Mouse (Mus musculus): Measurements from ENCODE around the gene Wdtc1. TPM values are rescaled to one million over a fixed set of nuclear protein-coding genes. Genes with fewer than 3 reads are reported as not detected.

The Wdtc1 gene
- total and polyA plus RNA-seq, 3 experiments: 13.2 to 35.3 TPM; not detected in 1

- TF ChIP-seq MYC (IDR thresholded peaks at IDR 0.05; ENCODE audit: low read depth, low read length) (no peak), GATA1 (IDR thresholded peaks at IDR 0.05; ENCODE audit: low read depth, low read length) (no peak), MAFK (IDR thresholded peaks at IDR 0.05; ENCODE audit: borderline replicate concordance, low read depth, low read length) (no peak), SIN3A (IDR thresholded peaks at IDR 0.05; ENCODE audit: low read length) (peak; percentile 68), ZNF384 (IDR thresholded peaks at IDR 0.05; ENCODE audit: low read depth, low read length) (no peak), ZC3H11A (IDR thresholded peaks at IDR 0.05; ENCODE audit: low read depth, low read length) (peak; percentile 50), SMC3 (IDR thresholded peaks at IDR 0.05; ENCODE audit: low read depth, low read length) (peak; percentile 89), MAZ (IDR thresholded peaks at IDR 0.05; ENCODE audit: low read depth, low read length) (no peak), NELFE (IDR thresholded peaks at IDR 0.05; ENCODE audit: low read depth, low read length) (no peak), EP300 (IDR thresholded peaks at IDR 0.05; ENCODE audit: low read depth in 1 of 2, low read length in 2 of 2) (peak in 1 of 2 experiments; percentile 21; a peak in 1 of 4 replicates), POLR2AphosphoS2 (IDR thresholded peaks at IDR 0.05; ENCODE audit: low read length) (no peak), CHD2 (IDR thresholded peaks at IDR 0.05; ENCODE audit: low read length) (no peak), MAX (IDR thresholded peaks at IDR 0.05; ENCODE audit: low read length) (no peak), MYB (IDR thresholded peaks at IDR 0.05; ENCODE audit: low read depth, low read length) (no peak), USF1 (IDR thresholded peaks at IDR 0.05; ENCODE audit: low read depth, low read length) (no peak), GABPA (IDR thresholded peaks at IDR 0.05; ENCODE audit: low read depth, low read length) (no peak), POLR2AphosphoS5 (IDR thresholded peaks at IDR 0.05; ENCODE audit: borderline replicate concordance, low read depth, low read length) (no peak), POLR2A (IDR thresholded peaks at IDR 0.05; ENCODE audit: control insufficient read depth in 1 of 2, insufficient read depth in 1 of 2, low read depth in 1 of 2, low read length in 2 of 2, poor library complexity in 1 of 2) (no peak), MXI1 (IDR thresholded peaks at IDR 0.05; ENCODE audit: low read depth, low read length) (peak; percentile 63; the same call in 1 of the 2 replicates), TCF12 (IDR thresholded peaks at IDR 0.05; ENCODE audit: low read depth, low read length) (0 out of 2 replicates have a peak, but pooled peaks have one; percentile 14), ZMIZ1 (IDR thresholded peaks at IDR 0.05; ENCODE audit: low read depth, low read length) (no peak), KAT2A (conservative IDR thresholded peaks at IDR 0.05; ENCODE audit: low read depth, low read length) (no peak), BHLHE40 (IDR thresholded peaks at IDR 0.05; ENCODE audit: borderline replicate concordance, low read depth, low read length) (no peak), RCOR1 (IDR thresholded peaks at IDR 0.05; ENCODE audit: low read depth, low read length) (no peak), TAL1 (IDR thresholded peaks at IDR 0.05; ENCODE audit: low read length) (no peak), TBP (IDR thresholded peaks at IDR 0.05; ENCODE audit: low read depth, low read length) (no peak), E2F4 (IDR thresholded peaks at IDR 0.05; ENCODE audit: borderline replicate concordance, low read depth, low read length) (no peak), MEF2A (IDR thresholded peaks at IDR 0.05; ENCODE audit: extremely low read depth, insufficient replicate concordance, low read depth, low read length, poor library complexity, severe bottlenecking) (no peak), UBTF (IDR thresholded peaks at IDR 0.05; ENCODE audit: borderline replicate concordance, insufficient read depth, low read depth, low read length) (no peak), HCFC1 (IDR thresholded peaks at IDR 0.05; ENCODE audit: low read depth, low read length) (no peak), CTCF (IDR thresholded peaks at IDR 0.05 in 2 of 3, conservative IDR thresholded peaks at IDR 0.05 in 1 of 3; ENCODE audit: control insufficient read depth in 1 of 3, insufficient read depth in 1 of 3, low read depth in 2 of 3, low read length in 3 of 3, poor library complexity in 1 of 3, severe bottlenecking in 1 of 3) (peak; percentile 73 to 96 (median 89)), RAD21 (IDR thresholded peaks at IDR 0.05; ENCODE audit: low read depth, low read length) (peak; percentile 52), ZKSCAN1 (IDR thresholded peaks at IDR 0.05; ENCODE audit: low read depth, low read length) (no peak), JUND (IDR thresholded peaks at IDR 0.05; ENCODE audit: low read depth, low read length) (no peak), ETS1 (IDR thresholded peaks at IDR 0.05; ENCODE audit: low read depth, low read length) (no peak), ELF1 (IDR thresholded peaks at IDR 0.05; ENCODE audit: low read depth, low read length) (0 out of 2 replicates have a peak, but pooled peaks have one; percentile 30)
- no peak overlapping the region for H3K27ac ChIP-seq (ENCODE audit: control insufficient read depth, low read depth, low read length)
- no peak overlapping the region for H3K9ac ChIP-seq (ENCODE audit: control insufficient read depth, low read depth, low read length, poor library complexity, severe bottlenecking)
- peaks cover 2 to 43% of the 10 kb centered on the region in 2 experiments for H3K4me1 ChIP-seq (ENCODE audit: control insufficient read depth in 1 of 2, insufficient read depth in 2 of 2, low read length in 2 of 2)
- no peaks in the 10 kb centered on the region for H3K27me3 ChIP-seq (ENCODE audit: control insufficient read depth in 1 of 2, insufficient read depth in 2 of 2, low read length in 2 of 2)
- H3K79me2 ChIP-seq (ENCODE audit: control insufficient read depth, insufficient read depth, low read length, poor library complexity): no peaks in the 10 kb centered on the region; the same call in 1 of the 2 replicates
- DNase-seq (ENCODE audit: low read depth, low spot score): peak; percentile 74
- H3K36me3 ChIP-seq (ENCODE audit: control insufficient read depth in 1 of 2, insufficient read depth in 2 of 2, low read length in 2 of 2): peaks cover 0 to 25% of the 10 kb centered on the region in 2 experiments; a peak in 2 of 4 replicates
- H3K9me3 ChIP-seq (replicated peaks; ENCODE audit: insufficient read depth, low read length): no peaks in the 10 kb centered on the region
- no peak overlapping the region for H3K4me3 ChIP-seq (ENCODE audit: control insufficient read depth in 1 of 2, insufficient read depth in 1 of 2, low read depth in 2 of 2, low read length in 2 of 2)
Measured at GRCm38 (mm10) chr4:133250609-133251008, 102.7 kb downstream of the Wdtc1 start.

Measured in MEL (cell line).